Mouse (Mus musculus) midbrain, embryonic 13.5 days (tissue): Measurements from ENCODE around the gene Amz1. TPM values are rescaled to one million over a fixed set of nuclear protein-coding genes. Genes with fewer than 3 reads are reported as not detected.

Experiments
- ATAC-seq: fragments of 200-750 bp; cut with Nextera tagmentation; 2 replicates; pipeline ENCODE4 v1.8.0; 2017; ENCODE audit warnings: mild to moderate bottlenecking, moderate TSS enrichment, moderate library complexity
- H3K27ac ChIP-seq: fragments of 300-500 bp; sonication (generic); 2 replicates; pipeline ENCODE4 v1.5.1; 2015; ENCODE audit warnings: inconsistent platforms, mild to moderate bottlenecking, moderate library complexity
- H3K27me3 ChIP-seq: fragments of 300-500 bp; sonication (generic); 2 replicates; pipeline ENCODE4 v1.6.1; 2015; ENCODE audit warnings: mild to moderate bottlenecking, inconsistent platforms
- H3K36me3 ChIP-seq: fragments of 300-500 bp; sonication (generic); 2 replicates; pipeline ENCODE4 v1.6.1; 2015; ENCODE audit warnings: mild to moderate bottlenecking, inconsistent platforms
- H3K4me1 ChIP-seq: fragments of 300-500 bp; sonication (generic); replicated peaks from 2 replicates; pipeline ENCODE4 v1.6.1; 2015; ENCODE audit warnings: inconsistent platforms
- H3K4me2 ChIP-seq: fragments of 300-500 bp; sonication (generic); replicated peaks from 2 replicates; pipeline ENCODE4 v1.6.1; 2015; ENCODE audit warnings: moderate library complexity, mild to moderate bottlenecking, inconsistent platforms
- H3K4me3 ChIP-seq: fragments of 300-500 bp; sonication (generic); replicated peaks from 2 replicates; pipeline ENCODE4 v1.5.1; 2015; ENCODE audit warnings: mild to moderate bottlenecking, inconsistent platforms
- H3K9ac ChIP-seq: fragments of 300-500 bp; sonication (generic); replicated peaks from 2 replicates; pipeline ENCODE4 v1.6.1; 2015; ENCODE audit warnings: mild to moderate bottlenecking, inconsistent platforms
- H3K9me3 ChIP-seq: fragments of 300-500 bp; sonication (generic); 2 replicates; pipeline ENCODE4 v1.6.1; 2016; ENCODE audit warnings: mild to moderate bottlenecking, inconsistent platforms
- WGBS: fragments of 180-500 bp; shearing (Covaris S2); methylation state at CpG from one replicate; pipeline ENCODE4 v1.1.7; 2015; 5-methylcytosine and 5-hydroxymethylcytosine counted together
- polyA plus RNA-seq: library from polyadenylated mRNA; unstranded; fragments of >200 nt; fragmentation: Nextera tagmentation; extraction: Ambion mirVana; gene quantifications from 2 replicates; pipeline ENCODE4 v1.2.1, GENCODE M21; 2015

Amz1 gene
- polyA plus RNA-seq, 1 experiment from 2014 or later: 2.1 TPM

DNA sequence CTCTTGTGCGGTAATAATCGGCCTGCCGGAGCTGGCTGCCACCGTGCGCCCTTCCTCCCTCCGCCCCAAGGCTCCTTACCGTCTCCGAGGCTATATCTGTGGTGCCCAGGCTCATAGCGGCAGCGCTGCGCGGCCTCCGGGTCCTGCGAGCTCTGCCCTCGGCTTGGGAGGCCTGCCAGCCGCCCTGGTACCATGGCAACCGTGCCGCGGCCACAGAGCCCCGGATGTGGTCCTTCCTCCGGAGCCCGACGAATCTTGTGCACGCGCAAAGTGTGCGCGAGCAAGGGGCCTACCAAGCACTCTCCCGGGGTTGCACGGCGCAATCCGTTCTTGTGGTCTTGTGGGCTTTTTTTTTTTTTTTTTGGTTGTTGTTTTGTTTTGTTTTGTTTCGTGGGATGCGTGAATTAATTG is 21.8 kb upstream of the Amz1 start, which contains the start of gene Iqce:
Gene Iqce (minus strand): TSS at position 276 of the 411 bp plus-strand sequence.
- Histone ChIP-seq H3K9ac (peak within 1 kb of the TSS; percentile 91), H3K4me2 (peak within 1 kb of the TSS; percentile 80), H3K36me3 (peaks cover 14% of the 10 kb centered on the region), H3K4me1 (peaks cover 57% of the 10 kb centered on the region), H3K27me3 (no peaks in the 10 kb centered on the region), H3K27ac (peak within 1 kb of the TSS; percentile 91), H3K4me3 (peak within 1 kb of the TSS; percentile 85), H3K9me3 (no peaks in the 10 kb centered on the region)
- ATAC-seq: peak; percentile 80
- 0% methylated on average over 33 of the region's 33 CpGs for WGBS

DNA sequence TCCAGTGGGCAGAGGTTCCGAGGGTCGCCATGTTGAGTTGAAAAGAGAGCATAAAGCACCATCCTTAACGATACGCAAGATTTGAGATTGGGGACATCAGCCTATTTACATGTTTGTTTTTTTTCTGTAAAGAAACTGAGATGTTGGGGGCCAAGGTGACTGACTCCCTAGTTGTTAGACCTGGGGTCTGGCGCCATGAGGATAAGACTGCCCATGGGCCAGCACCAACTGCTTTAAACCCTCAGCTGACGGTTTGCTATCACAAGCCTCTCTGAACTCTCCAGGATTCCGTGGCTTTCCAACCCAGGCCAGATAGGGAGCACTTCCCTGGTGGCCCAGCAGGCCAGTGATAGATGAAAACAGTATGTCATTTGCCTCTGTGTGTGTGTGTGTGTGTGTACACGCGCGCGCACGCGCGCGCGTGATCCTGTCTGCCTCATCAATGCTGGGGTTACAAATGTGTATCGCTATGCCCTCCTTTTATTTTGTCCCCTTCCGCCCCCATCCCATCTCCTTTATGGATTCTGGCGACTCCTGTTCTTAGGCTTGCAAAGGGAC is 21.2 kb upstream of the Amz1 start:
- peak overlapping the region; percentile 85 for H3K4me3 ChIP-seq
- peaks cover 14% of the 10 kb centered on the region for H3K36me3 ChIP-seq
- peak overlapping the region; percentile 91; the same call in 1 of the 2 replicates for H3K27ac ChIP-seq
- H3K4me1 ChIP-seq: peaks cover 51% of the 10 kb centered on the region
- H3K9ac ChIP-seq: peak overlapping the region; percentile 36
- H3K9me3 ChIP-seq: no peaks in the 10 kb centered on the region
- WGBS: 65% methylated on average over 19 of the region's 19 CpGs
- peak overlapping the region; percentile 80 for H3K4me2 ChIP-seq
- no peak for ATAC-seq
- no peaks in the 10 kb centered on the region for H3K27me3 ChIP-seq

DNA sequence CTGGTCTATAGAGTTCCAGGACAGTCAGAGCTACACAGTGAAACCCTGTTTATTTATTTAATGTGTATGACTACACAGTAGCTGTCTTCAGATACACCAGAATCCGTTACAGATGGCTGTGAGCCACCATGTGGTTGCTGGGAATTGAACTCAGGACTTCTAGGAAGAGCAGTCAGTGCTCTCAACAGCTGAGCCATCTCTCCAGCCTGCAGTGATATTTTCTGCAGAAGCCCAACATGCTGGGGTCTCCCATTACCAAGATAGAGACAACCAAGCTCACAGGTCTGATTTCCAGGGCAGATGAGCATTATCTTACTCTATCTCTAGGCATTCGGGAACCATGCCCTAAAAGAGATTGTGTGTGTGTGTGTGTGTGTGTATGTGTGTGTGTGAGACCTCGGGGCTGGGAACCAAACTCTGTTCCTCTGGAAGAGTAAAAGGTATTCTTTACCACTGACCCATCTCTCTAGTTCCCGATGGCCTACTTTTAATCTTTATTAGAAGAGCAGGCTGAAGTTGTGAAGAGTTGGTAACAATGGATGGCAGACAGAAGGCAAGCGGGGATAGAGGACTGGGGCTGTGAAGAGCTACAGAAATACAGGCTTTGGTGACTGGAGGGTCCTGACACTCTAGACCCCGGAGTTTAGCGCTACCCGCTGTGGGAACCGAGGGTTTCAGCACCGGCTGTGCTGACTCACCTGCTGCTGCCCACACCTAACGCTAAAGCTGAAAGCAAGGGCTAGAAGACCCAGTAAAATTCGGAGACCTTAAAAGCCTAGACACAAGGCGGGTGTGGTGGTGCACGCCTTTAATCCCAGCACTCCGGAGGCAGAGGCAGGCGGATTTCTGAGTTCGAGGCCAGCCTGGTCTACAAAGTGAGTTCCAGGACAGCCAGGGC is 20.2 kb upstream of the Amz1 start:
- no peaks in the 10 kb centered on the region for H3K27me3 ChIP-seq
- peak overlapping the region; percentile 78; the same call in 1 of the 2 replicates for H3K27ac ChIP-seq
- peak overlapping the region; percentile 57 for H3K4me3 ChIP-seq
- no peak overlapping the region for H3K9ac ChIP-seq
- H3K4me1 ChIP-seq: peaks cover 48% of the 10 kb centered on the region
- peak overlapping the region; percentile 88 for H3K4me2 ChIP-seq
- no peaks in the 10 kb centered on the region for H3K9me3 ChIP-seq
- peaks cover 17% of the 10 kb centered on the region for H3K36me3 ChIP-seq
- ATAC-seq: peak; percentile 3
- 41% methylated on average over 17 of the region's 17 CpGs for WGBS

DNA sequence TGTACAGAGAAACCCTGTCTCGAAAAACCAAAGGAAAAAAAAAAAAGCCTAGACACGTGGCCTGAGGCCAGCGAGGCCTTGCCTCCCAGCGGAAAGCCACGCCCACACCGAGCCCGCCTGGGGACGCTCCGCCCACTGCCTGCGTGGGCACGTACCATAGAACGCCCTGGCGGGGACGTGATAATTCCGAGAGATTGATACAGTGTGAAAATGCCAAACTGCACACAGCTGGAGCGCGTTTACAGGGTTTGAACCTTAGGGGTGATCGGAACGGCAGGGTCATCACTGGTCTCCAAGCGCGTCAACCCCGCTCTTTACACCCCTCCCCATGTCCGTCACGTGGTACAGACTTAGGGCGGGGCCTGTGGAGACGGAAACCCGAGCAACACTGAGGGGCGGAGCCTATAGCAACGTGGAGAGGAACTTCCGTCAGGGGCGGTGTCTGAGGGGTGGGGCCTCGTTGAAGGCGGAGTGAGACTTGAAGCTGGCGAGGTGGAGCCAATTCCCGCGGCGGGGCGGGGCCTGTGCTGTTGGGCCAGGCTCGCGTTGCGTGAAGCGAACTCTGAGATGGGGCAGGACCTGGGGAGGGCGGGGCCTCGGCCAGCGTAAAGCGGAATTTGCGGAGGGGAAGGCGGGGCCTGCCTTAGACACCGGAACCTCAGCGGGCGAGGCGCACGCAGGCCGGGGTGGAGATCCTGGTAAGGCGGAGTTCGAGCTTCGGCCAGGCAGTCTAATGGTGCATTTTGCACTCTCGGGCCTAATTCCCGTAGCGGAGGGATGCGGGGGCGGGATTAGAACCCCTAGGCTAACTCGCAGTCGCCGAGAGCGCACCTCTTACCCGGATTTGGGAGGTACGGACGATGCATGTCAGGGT is 19.3 kb upstream of the Amz1 start, which contains the start of gene Brat1:
Gene Brat1 (plus strand): TSS at position 634 of the 874 bp plus-strand sequence.
- H3K27me3 ChIP-seq: no peaks in the 10 kb centered on the region
- peak within 1 kb of the TSS; percentile 88 for H3K4me2 ChIP-seq
- H3K9ac ChIP-seq: peak within 1 kb of the TSS; percentile 77
- ATAC-seq: peak; percentile 88
- peak within 1 kb of the TSS; percentile 78 for H3K27ac ChIP-seq
- peaks cover 16% of the 10 kb centered on the region for H3K36me3 ChIP-seq
- H3K9me3 ChIP-seq: no peaks in the 10 kb centered on the region
- peaks cover 46% of the 10 kb centered on the region for H3K4me1 ChIP-seq
- WGBS: under 1% methylated on average over 69 of the region's 69 CpGs
- H3K4me3 ChIP-seq: peak within 1 kb of the TSS; percentile 57

DNA sequence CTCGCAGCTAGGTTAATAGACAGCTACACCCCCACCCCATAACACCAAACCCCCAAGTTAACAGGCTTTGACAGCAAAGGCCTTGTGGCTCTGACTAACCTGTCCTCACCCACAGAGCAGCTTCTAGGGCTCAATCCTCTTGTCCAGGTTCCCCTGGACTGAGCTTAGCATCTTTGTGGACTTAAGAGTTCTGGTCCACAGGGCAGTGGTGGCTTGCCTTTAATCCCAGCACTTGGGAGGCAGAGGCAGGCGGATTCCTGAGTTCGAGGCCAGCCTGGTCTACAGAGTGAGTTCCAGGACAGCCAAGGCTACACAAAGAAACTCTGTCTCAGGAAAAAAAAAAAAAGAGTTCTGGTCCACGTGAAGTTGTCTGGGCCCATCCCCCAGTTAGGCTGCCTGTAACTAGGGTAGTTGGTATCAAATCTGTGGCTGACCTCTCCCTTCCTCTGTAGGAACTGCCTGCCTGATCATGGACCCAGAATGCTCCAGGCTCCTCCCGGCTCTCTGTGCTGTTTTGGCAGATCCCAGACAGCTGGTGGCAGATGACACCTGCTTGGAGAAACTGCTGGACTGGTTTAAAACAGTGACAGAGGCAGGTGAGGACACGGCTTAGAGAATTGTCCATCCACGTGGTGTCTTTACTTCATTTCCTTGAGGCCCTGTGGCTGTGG is 18.3 kb upstream of the Amz1 start:
- 71% methylated on average over 7 of the region's 7 CpGs for WGBS
- ATAC-seq: no peak

DNA sequence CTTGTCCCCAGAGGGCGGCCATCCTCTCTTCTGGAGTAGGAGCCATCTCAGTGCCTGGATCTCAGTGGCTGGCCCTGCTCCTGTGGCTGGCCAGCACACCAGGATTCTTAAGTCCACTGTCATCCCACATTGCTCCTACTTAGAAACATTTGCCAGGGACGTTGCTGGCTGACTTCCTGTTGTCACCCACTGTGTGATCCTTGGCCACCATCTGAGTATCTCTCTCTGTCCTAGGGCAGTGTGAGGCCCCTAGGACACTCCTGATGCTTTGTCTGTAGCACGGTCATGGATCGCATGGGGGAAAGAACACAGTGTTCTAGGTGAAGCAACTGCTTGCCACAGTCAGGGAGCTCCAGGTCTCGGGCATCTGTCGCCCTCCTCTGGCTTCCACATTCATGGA is 13.6 kb upstream of the Amz1 start:
- H3K36me3 ChIP-seq: peaks cover 71% of the 10 kb centered on the region
- ATAC-seq: no peak

More for the DNA sequence above, 18.3 kb upstream of the Amz1 start:
- peaks cover 24% of the 10 kb centered on the region for H3K36me3 ChIP-seq
- H3K4me1 ChIP-seq: peaks cover 37% of the 10 kb centered on the region
- no peaks in the 10 kb centered on the region for H3K9me3 ChIP-seq
- peak overlapping the region; percentile 88 for H3K4me2 ChIP-seq
- H3K4me3 ChIP-seq: peak overlapping the region; percentile 57
- no peaks in the 10 kb centered on the region for H3K27me3 ChIP-seq
- peak overlapping the region; percentile 78; the same call in 1 of the 2 replicates for H3K27ac ChIP-seq
- H3K9ac ChIP-seq: peak overlapping the region; percentile 77

DNA sequence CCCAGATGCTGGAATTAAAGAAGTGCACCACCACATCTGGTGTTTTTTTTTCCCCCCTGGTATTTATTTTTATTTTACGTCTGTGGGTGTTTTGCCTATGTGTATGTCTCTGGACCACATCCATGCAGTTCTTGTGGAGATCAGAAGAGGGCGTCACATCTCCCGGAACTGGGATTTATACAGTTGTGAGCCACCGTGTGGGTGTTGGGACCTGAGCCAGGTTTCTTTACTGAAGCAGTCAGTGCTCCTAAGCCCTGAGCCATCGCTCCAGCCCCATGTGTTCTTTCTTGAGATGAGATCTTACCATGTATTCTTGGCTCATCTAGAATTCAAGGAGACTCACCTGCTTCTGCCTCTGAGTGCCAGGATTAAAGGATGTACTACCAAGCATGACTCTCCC is 12.9 kb upstream of the Amz1 start:
- Histone ChIP-seq H3K4me2 (no peak overlapping the region), H3K9ac (no peak overlapping the region), H3K27ac (no peak overlapping the region), H3K9me3 (no peaks in the 10 kb centered on the region), H3K27me3 (no peaks in the 10 kb centered on the region), H3K4me1 (peaks cover 6% of the 10 kb centered on the region), H3K36me3 (peaks cover 78% of the 10 kb centered on the region), H3K4me3 (no peak overlapping the region)
- no peak for ATAC-seq
- WGBS: 84% methylated on average over 5 of the region's 5 CpGs

More for the DNA sequence above, 13.6 kb upstream of the Amz1 start:
- H3K4me3 ChIP-seq: no peak overlapping the region
- H3K27me3 ChIP-seq: no peaks in the 10 kb centered on the region
- H3K9ac ChIP-seq: no peak overlapping the region
- H3K9me3 ChIP-seq: no peaks in the 10 kb centered on the region
- H3K4me2 ChIP-seq: no peak overlapping the region
- WGBS: 93% methylated on average over 6 of the region's 6 CpGs
- no peak overlapping the region for H3K27ac ChIP-seq
- H3K4me1 ChIP-seq: peaks cover 14% of the 10 kb centered on the region

DNA sequence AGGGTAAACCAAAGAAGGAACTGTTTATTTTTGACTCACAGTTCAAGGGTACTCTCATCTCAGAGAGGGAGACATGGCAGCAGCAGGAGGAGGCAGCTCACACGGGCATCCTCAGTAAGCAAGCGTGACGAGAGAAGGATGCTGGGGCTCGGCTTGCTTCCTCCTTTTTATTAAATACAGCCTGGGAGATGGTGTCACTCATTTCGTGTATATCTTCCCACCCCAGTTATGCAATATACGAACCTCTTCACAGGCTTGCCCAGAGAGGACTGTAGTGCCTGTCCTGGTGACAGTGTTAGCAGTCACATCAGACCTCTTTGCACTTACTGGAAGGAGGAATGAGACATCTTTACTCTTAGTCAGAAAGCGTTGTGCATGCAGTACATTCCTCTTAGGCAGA is 3.2 kb upstream of the Amz1 start:
- no peak overlapping the region for H3K4me3 ChIP-seq
- WGBS: 82% methylated on average over 7 of the region's 7 CpGs
- H3K4me1 ChIP-seq: peaks cover 21% of the 10 kb centered on the region
- H3K9ac ChIP-seq: no peak overlapping the region
- H3K27ac ChIP-seq: no peak overlapping the region
- no peaks in the 10 kb centered on the region for H3K27me3 ChIP-seq
- no peak overlapping the region for H3K4me2 ChIP-seq
- H3K9me3 ChIP-seq: no peaks in the 10 kb centered on the region; the same call in 1 of the 2 replicates
- H3K36me3 ChIP-seq: peaks cover 42% of the 10 kb centered on the region
- no peak for ATAC-seq

DNA sequence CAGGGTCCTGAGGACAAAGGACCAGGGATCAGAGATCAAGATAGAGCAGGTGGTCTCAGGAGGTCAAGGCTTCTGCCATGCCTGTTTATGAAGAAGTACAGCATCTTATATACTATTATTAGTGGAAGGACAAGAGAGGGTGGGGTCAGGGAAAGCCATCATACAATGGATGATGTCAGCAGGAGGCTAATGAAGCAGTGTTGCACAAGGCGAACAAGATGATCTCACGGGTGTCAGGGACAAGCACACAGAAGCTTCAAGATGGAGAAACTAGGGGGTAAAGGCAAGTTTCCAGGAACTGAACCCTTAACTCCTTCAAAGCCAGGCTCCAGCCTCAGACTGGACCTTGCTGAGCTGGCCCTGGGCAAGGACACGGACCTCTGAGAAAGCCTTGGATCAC is 1.8 kb upstream of the Amz1 start:
- Histone ChIP-seq H3K4me3 (no peak overlapping the region), H3K27me3 (no peaks in the 10 kb centered on the region), H3K9ac (no peak overlapping the region), H3K36me3 (peaks cover 29% of the 10 kb centered on the region), H3K4me1 (peaks cover 27% of the 10 kb centered on the region), H3K9me3 (no peaks in the 10 kb centered on the region; the same call in 1 of the 2 replicates), H3K4me2 (no peak overlapping the region), H3K27ac (no peak overlapping the region)
- WGBS: 88% methylated on average over 3 of the region's 3 CpGs
- no peak for ATAC-seq

DNA sequence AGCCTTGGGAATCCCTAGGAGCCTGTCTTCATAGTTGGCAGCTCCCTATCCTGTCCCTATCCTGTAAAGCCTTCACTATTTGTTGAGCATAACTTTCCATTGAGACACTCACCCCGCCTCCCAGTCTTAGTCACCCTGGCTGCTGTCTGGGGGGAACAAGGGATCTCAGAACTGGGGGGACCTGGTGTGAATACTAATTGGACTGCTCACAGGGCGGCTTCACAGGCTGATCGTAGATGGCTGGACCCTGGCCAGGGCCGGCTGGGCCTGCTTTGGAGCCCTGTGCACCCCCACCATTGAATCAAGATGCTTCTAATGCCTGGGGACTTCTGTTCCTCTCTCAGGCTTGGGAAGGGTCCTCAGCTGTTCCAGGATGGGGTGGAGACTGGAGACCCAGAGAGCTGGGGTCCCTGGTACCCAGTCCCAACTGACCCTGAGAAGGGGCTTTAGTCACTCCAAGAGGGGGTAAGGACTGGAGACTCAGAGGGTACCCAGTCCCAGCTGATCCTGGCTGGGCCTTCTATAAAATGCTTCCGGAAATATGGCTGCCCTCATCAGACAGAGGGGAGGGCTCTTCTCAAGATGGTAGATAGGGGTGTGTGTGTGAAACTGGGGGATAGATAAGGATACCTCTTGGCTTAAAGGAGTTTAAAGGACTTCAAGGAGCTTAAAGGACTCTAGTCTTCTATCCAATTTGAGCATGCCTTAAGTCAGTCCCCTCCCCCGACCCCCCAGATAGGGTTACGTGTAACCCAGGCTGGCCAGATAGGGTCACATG is 2.3 kb downstream of the Amz1 start:
- no peaks in the 10 kb centered on the region for H3K9me3 ChIP-seq
- no peaks in the 10 kb centered on the region for H3K36me3 ChIP-seq
- no peaks in the 10 kb centered on the region for H3K27me3 ChIP-seq
- H3K27ac ChIP-seq: peak overlapping the region; percentile 72
- H3K4me3 ChIP-seq: no peak overlapping the region
- no peak overlapping the region for H3K9ac ChIP-seq
- no peak overlapping the region for H3K4me2 ChIP-seq
- peak; percentile 72 for ATAC-seq
- H3K4me1 ChIP-seq: peaks cover 27% of the 10 kb centered on the region
- 67% methylated on average over 7 of the region's 7 CpGs for WGBS
